Mouse (Mus musculus) intestine, embryonic 16.5 days (tissue): ENCODE measurements at regions not wholly inside any gene's neighbourhood (a gene's known extent, or its start where the extent isn't known, plus 50 kb on each side); places are given as distances from the start of the nearest gene placed in this dataset.

ENCODE experiments used
- ATAC-seq: fragments of 200-750 bp; cut with Nextera tagmentation; 2 replicates; pipeline ENCODE4 v1.8.0; 2017; ENCODE audit warnings: moderate TSS enrichment, moderate library complexity
- H3K27ac ChIP-seq: fragments of 300-500 bp; sonication (generic); 2 replicates; pipeline ENCODE4 v1.5.1; 2014; ENCODE audit warnings: mild to moderate bottlenecking, low read length
- H3K27me3 ChIP-seq: fragments of 300-500 bp; sonication (generic); replicated peaks from 2 replicates; pipeline ENCODE4 v1.6.1; 2014; ENCODE audit warnings: low read length, control low read depth, mixed read lengths; ENCODE audit not compliant: control insufficient read depth, insufficient read depth
- H3K36me3 ChIP-seq: fragments of 300-500 bp; sonication (generic); 2 replicates; pipeline ENCODE4 v1.6.1; 2014; ENCODE audit warnings: low read length, control low read depth; ENCODE audit not compliant: control insufficient read depth, insufficient read depth
- H3K4me1 ChIP-seq: fragments of 300-500 bp; sonication (generic); 2 replicates; pipeline ENCODE4 v1.6.1; 2014; ENCODE audit warnings: low read length, control low read depth, mixed read lengths; ENCODE audit not compliant: control insufficient read depth, insufficient read depth
- H3K4me2 ChIP-seq: fragments of 300-500 bp; sonication (generic); 2 replicates; pipeline ENCODE4 v1.6.1; 2014; ENCODE audit warnings: low read depth, low read length, control low read depth
- H3K4me3 ChIP-seq: fragments of 300-500 bp; sonication (generic); 2 replicates; pipeline ENCODE4 v1.5.1; 2014; ENCODE audit warnings: mild to moderate bottlenecking, low read length
- H3K9ac ChIP-seq: fragments of 300-500 bp; sonication (generic); 2 replicates; pipeline ENCODE4 v1.6.1; 2014; ENCODE audit warnings: low read depth, low read length
- H3K9me3 ChIP-seq: fragments of 300-500 bp; sonication (generic); 2 replicates; pipeline ENCODE4 v1.6.1; 2016; ENCODE audit warnings: low read length, control low read depth; ENCODE audit not compliant: control insufficient read depth
- WGBS: fragments of 180-500 bp; shearing (Covaris S2); extraction: QIAGEN DNeasy Blood & Tissue Kit; methylation state at CpG from one replicate; pipeline ENCODE4 v1.1.7; 2014; 5-methylcytosine and 5-hydroxymethylcytosine counted together

DNA sequence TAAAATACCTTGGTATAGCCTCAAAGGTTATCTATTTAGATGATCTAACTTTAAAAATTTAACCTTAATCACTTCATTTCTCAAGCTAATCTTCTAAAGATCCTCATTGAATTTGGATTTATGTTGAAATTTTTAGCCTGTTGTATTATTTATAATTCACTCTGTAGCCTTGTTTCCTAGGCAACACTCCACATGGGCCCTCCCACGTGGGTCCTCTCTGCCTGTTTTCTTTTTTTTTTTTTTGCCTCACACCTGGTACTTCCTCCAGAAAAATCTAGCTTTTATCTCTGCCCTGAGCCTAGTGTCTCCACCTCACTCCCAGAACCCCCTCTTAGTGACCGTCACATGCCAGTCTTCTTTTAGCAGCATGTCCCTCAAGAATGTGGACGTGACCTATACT is 113.9 kb downstream of the Gm815 start:
- no peak overlapping the region for H3K4me2 ChIP-seq
- 69% methylated on average over 3 of the region's 3 CpGs for WGBS
- no peak for ATAC-seq
- H3K4me1 ChIP-seq = no peaks in the 10 kb centered on the region
- H3K9me3 ChIP-seq = no peaks in the 10 kb centered on the region
- no peak overlapping the region for H3K9ac ChIP-seq
- no peak overlapping the region for H3K27ac ChIP-seq
- no peak overlapping the region for H3K4me3 ChIP-seq
- no peaks in the 10 kb centered on the region for H3K36me3 ChIP-seq
- H3K27me3 ChIP-seq = no peaks in the 10 kb centered on the region

DNA sequence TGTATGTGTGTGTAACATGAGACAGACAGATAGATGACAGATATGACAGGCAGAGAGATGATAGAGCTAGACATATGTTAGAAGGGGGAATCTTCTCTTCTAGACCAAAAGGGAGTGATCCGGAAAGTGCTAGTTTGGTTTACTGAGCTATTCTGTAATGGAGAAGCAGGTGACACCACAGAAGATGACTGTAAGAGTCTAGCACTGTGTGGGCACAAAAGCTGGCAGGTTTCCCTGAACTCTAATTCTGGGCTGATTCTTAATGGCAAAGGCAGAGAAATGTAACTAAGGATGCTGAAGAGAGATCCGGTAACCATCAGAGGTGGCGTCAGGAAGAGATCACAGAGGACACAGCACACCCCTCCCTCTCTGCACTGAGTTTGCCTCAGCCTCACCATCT is 136.2 kb downstream of the Gm815 start:
- H3K4me3 ChIP-seq = no peak overlapping the region
- no peak overlapping the region for H3K27ac ChIP-seq
- no peaks in the 10 kb centered on the region for H3K4me1 ChIP-seq
- H3K36me3 ChIP-seq = no peaks in the 10 kb centered on the region
- no peak overlapping the region for H3K4me2 ChIP-seq
- H3K9me3 ChIP-seq = no peaks in the 10 kb centered on the region
- WGBS = 84% methylated on average over 3 of the region's 3 CpGs
- ATAC-seq = no peak
- H3K9ac ChIP-seq = no peak overlapping the region
- no peaks in the 10 kb centered on the region for H3K27me3 ChIP-seq

DNA sequence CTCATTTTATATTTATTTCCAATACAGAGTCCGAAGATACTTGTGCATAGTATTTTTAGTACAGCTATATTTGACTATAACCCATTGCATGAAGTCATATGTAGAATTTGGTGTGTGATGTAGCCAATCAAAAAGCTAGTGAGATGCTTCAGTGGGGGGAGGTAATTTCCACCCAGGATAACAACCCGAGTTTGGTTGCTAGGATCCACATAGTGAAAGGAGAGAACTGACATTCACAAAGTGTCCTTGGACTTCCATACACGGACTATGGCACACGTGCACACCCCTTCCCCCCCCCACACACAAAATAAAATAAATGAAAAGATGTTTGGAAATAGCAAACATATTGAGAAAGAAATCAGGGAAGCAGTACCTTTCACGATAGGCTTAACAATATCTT is 137.2 kb downstream of the Gm815 start:
- Histone ChIP-seq H3K4me2 (no peak overlapping the region), H3K36me3 (no peaks in the 10 kb centered on the region), H3K27ac (no peak overlapping the region), H3K4me1 (no peaks in the 10 kb centered on the region), H3K4me3 (no peak overlapping the region), H3K9ac (no peak overlapping the region), H3K27me3 (no peaks in the 10 kb centered on the region), H3K9me3 (no peaks in the 10 kb centered on the region)
- no peak for ATAC-seq
- WGBS = 72% methylated on average over 5 of the region's 5 CpGs

DNA sequence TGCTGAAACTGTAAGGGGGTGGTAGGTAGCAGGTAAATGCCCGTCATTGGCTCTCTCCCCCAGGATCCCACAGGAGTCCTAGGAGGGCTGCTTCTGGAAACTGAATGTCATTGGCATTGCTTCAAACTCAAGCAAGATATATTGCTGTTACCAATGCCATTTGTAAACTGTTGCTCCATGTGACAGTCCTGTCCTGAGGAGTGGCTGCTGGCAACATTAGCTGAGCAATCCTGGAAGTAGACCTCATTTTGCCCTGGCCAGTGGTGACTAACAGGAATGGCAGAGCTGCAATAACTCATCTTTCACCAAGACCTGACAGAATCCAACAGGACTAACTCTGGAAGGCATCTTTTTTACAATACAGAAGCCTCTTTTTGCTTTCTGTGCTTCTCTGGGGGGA is 143.2 kb downstream of the Gm815 start:
- H3K9ac ChIP-seq = no peak overlapping the region
- H3K4me2 ChIP-seq = no peak overlapping the region
- WGBS = 61% methylated on average over 1 of the region's 1 CpGs
- no peak overlapping the region for H3K27ac ChIP-seq
- H3K4me3 ChIP-seq = no peak overlapping the region
- H3K9me3 ChIP-seq = no peaks in the 10 kb centered on the region
- ATAC-seq = no peak
- H3K4me1 ChIP-seq = no peaks in the 10 kb centered on the region
- H3K27me3 ChIP-seq = no peaks in the 10 kb centered on the region
- H3K36me3 ChIP-seq = no peaks in the 10 kb centered on the region

DNA sequence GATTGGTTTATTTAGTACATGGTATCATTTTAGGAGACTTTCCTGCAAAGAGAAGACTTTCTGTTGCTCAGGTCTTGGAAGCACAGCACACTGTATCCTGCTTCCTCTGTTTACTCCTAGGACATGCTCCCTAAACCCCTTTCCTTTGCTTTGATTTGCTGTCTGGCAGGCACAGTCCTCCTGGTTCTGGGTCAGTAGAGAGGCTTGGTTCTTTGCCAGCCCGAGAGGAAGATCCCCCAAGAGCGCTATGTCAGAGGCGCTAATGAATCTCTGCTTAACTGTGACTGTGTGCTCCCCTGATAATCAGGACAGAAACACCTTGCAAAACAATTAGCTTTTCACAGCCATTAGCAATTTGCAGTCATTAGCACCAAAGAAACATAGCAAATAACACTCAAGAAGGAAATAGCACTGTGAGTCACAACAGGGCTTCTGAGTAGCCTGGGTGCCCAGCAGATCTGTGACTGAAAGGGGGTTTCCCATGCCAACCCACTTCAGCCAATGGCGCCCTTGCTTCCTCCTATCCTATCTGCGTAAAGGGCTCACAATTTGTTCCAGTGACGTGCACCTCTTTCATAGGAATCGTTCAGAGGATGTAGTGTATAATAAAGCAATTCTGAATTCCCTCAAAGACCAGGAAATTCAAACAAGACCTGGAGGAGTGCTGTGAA is 145.5 kb downstream of the Gm815 start:
- H3K4me1 ChIP-seq = no peaks in the 10 kb centered on the region
- no peaks in the 10 kb centered on the region for H3K9me3 ChIP-seq
- no peak for ATAC-seq
- H3K36me3 ChIP-seq = no peaks in the 10 kb centered on the region
- H3K27ac ChIP-seq = no peak overlapping the region
- 56% methylated on average over 7 of the region's 7 CpGs for WGBS
- H3K9ac ChIP-seq = no peak overlapping the region
- H3K4me3 ChIP-seq = no peak overlapping the region
- no peaks in the 10 kb centered on the region for H3K27me3 ChIP-seq
- no peak overlapping the region for H3K4me2 ChIP-seq

DNA sequence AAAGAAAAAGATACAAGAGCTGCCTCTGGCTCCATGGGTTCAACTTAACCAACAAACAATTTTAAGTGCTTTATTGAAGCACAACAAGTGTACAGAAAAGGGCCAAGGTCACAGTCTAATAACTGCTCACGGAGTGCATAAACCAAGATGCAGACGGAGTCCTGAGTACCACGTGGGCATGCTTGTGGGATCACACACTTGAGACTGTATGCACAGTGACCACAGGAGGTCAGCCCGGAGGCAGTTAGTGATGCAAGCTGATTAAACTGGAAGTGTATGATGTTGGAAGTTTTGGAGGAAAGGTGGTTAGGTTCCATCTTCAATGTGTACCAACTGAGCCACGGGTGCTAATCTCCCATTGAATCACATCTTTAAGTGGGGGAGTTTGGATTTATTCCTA is 146.9 kb downstream of the Gm815 start:
- ATAC-seq = no peak

DNA sequence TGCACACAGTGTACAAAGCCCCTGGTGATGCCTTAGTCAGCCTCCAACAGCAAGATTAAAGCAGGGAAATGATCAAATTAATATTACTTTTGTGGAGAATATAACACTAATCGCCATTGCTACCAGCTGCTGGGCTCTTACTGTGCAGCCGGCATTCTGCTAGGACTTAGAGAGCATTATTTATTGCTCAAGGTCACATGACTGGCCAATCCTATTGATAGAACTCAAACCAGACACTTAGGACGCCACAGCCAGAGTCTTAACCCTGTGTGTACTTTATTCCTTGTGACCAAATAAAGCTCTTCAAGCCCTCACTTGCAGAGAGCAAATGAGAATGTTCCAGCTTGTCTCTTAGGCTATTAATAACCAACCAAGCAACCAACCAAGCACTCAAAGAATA is 152.6 kb downstream of the Gm815 start:
- Histone ChIP-seq H3K4me3 (no peak overlapping the region), H3K9ac (no peak overlapping the region), H3K27ac (no peak overlapping the region; the same call in 1 of the 2 replicates), H3K9me3 (no peaks in the 10 kb centered on the region), H3K4me1 (no peaks in the 10 kb centered on the region), H3K4me2 (no peak overlapping the region), H3K27me3 (no peaks in the 10 kb centered on the region), H3K36me3 (no peaks in the 10 kb centered on the region)
- ATAC-seq = peak; percentile 71
- 13% methylated on average over 3 of the region's 3 CpGs for WGBS

More for the DNA sequence above, 146.9 kb downstream of the Gm815 start:
- no peak overlapping the region for H3K4me2 ChIP-seq
- H3K27me3 ChIP-seq = no peaks in the 10 kb centered on the region
- no peaks in the 10 kb centered on the region for H3K4me1 ChIP-seq
- no peak overlapping the region for H3K27ac ChIP-seq
- no peak overlapping the region for H3K4me3 ChIP-seq
- WGBS = 57% methylated on average over 5 of the region's 5 CpGs
- no peaks in the 10 kb centered on the region for H3K36me3 ChIP-seq
- H3K9ac ChIP-seq = no peak overlapping the region
- no peaks in the 10 kb centered on the region for H3K9me3 ChIP-seq

DNA sequence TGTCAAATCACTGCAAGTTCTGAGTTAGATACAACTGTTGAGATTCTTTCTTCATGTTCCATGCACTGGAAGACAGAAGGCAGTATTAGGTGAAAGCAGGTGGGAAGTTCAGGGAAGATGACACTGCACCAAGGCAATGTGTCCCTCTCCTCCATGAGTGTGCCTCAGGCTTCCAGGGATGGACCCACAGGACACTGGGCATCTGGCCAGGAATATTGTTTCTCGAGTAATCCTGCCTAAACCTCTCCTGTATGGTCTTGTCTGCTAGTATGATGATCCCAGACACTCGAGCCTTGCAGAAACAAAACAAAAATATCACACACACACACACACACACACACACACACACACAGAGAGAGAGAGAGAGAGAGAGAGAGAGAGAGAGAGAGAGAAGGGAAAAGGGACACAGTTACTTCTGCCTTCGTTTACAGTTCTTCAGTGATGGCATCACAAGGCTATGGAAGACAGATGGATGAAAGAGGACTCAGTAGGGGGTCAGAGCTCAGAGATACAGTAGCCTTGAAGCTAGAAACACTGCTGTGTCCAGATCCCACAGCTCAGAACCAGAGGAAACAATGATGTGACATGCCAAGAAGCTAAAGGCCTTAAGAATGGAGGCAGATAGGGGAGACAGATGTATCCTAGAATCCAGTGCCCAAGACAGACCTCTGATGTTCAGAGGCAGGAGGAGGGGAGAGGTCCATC is 154.8 kb downstream of the Gm815 start:
- no peaks in the 10 kb centered on the region for H3K4me1 ChIP-seq
- H3K36me3 ChIP-seq = no peaks in the 10 kb centered on the region
- no peak overlapping the region for H3K4me3 ChIP-seq
- ATAC-seq = no peak
- H3K27ac ChIP-seq = no peak overlapping the region
- H3K4me2 ChIP-seq = no peak overlapping the region
- 43% methylated on average over 3 of the region's 3 CpGs for WGBS
- no peaks in the 10 kb centered on the region for H3K9me3 ChIP-seq
- H3K27me3 ChIP-seq = no peaks in the 10 kb centered on the region
- no peak overlapping the region for H3K9ac ChIP-seq

DNA sequence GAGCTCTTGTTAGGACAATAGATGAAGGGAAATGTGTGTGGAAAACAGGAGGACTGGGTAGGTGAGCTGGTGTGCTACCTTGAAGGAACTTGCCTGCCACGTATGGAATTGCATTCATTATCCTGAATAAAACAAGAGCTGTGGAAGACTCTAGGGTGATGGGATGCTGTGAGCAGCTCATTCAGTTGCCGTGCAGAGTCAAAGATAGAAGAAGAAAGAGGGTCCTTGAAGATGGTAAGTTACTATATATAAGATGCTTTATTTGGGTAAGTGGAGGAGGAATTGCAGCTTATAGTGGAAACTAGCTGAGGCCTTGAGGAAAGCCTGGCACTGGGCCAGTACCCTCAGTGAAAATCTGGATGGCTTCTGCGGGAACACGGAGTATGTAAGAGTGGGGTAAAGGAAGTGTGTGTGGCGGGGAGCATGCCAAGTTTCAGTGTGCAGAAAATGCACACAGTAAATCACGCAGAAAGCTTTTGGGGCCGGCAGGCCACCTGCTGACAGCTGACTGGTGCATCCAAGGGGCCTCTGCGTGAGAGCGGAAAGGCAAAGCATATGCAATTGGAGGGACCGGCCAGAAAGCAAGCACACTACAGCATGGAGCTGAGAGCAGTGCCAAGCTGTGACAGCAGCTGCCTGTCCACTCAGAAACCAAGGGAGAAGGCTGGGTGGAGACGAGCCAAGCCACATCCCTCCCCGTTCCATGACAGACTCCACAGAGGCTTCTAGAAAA is 149.7 kb upstream of the Vldlr start:
- Histone ChIP-seq H3K9me3 (no peaks in the 10 kb centered on the region), H3K27me3 (no peaks in the 10 kb centered on the region), H3K9ac (no peak overlapping the region), H3K4me1 (no peaks in the 10 kb centered on the region), H3K4me2 (peak overlapping the region; percentile 31), H3K27ac (no peak overlapping the region), H3K36me3 (no peaks in the 10 kb centered on the region), H3K4me3 (no peak overlapping the region)
- 42% methylated on average over 12 of the region's 12 CpGs for WGBS
- ATAC-seq = peak; percentile 82
